Mouse (Mus musculus) ovary, postnatal 10 days (tissue): ENCODE results near the gene Ckm.

Experiments
- DNase-seq: peaks from one replicate; pipeline ENCODE4 v3.0.0; 2022; ENCODE audit warnings: low spot score

Gene Ckm

DNA sequence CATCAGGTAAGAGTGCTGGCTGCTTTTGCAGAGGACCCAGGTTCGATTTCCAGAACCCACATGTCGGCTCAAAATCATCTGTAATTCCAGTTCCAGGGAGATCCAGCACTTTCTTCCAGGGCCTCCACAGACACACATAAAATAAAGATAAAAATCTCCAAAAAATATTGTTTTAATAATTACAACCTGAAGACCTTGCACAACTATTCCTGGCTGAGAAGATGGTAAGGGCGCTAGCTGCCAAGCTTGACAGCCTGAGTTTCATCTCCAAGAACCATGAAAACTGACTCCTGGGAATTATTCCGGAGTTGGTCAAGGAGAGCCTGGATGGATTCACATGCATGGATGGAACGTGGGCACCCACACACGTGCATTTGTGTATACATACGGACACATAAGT, at the start of gene Ckm:
TSS of gene Ckm (plus strand) at position 301 of the 400 bp plus-strand sequence.
- DNase-seq, result no peak

DNA sequence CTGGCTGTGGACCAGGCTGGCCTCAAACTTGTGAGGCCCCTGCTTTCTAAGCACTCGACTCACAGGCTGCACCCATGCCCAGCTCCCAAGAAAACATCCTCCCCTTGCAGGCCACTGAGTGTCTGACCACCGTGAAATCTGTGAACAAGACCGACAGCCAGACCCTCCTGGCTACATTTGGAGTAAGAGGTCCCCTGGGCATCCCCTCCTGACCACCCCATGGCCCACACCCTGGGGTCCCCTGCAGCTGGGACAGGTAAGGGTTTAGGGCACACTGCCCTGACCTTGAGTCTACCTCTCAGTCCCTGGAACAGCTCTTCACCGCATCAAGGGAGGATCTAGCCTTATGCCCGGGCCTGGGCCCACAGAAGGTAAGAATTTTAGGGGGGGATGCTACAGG, 49.6 kb upstream of the Ckm start:
- DNase-seq, result no peak

- DNase-seq, result no peak
These were observed 48.3 kb upstream of the Ckm start for GRCm38 (mm10) chr7:19356311-19356710.

DNA sequence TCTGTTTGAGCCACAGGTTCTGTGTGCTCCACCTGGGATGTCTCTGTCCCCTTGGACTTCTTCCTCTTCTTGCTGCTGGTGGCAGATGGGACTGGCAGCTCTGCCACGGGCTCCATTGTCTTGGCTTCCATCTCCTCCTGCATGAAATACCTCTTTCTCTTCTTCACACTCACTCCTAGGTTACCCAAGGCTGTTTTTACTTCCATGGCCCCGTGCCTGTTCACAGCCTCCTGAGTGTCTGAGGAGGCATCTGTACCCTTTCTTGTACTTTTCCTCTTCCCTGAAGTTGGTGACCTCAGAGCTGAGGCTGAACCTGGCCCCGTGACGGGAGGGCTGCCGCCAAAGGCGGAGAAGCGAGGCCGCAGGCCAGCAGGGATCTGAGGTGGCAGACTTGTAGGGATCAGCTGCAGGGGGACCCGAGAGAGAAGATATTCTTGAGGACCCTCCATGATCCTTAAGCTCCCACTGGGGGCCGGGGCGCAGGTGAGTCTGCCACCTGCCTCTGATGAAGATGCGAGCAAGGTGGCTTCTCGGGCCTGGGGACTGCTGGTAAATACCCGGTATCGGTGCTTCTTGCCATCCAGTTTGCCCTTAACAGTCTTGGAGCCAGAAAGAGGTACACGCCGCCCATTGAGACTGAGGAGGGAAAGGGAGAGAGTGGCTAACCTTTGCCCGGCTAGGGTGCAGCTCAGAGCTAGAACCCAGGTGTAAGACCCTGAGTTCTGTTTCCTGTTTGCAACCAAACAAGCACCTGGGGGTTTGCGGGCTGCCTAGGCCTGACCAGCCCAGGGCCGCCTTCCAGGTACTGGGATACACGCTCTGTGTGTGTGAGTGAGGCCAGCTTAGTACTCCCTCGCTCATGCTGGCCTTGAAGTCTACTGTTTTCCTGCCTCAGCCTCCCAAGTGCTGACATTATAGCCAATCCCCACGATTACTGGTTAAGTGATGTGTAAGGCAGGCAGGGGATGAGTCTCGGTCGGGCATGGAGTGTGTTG, 46.9 kb upstream of the Ckm start:
- no peak for DNase-seq

GRCm38 (mm10) chr7:19358634-19359033, 45.9 kb upstream of the Ckm start:
- no peak for DNase-seq

- peak; percentile 75 for DNase-seq
These were observed 45.2 kb upstream of the Ckm start, which contains the start of the genes Cd3eap and Ppp1r13l for GRCm38 (mm10) chr7:19359299-19359891. Gene Cd3eap, minus strand, starts transcription at chr7:19359483. Gene Ppp1r13l, plus strand, starts transcription at chr7:19359749.

DNA sequence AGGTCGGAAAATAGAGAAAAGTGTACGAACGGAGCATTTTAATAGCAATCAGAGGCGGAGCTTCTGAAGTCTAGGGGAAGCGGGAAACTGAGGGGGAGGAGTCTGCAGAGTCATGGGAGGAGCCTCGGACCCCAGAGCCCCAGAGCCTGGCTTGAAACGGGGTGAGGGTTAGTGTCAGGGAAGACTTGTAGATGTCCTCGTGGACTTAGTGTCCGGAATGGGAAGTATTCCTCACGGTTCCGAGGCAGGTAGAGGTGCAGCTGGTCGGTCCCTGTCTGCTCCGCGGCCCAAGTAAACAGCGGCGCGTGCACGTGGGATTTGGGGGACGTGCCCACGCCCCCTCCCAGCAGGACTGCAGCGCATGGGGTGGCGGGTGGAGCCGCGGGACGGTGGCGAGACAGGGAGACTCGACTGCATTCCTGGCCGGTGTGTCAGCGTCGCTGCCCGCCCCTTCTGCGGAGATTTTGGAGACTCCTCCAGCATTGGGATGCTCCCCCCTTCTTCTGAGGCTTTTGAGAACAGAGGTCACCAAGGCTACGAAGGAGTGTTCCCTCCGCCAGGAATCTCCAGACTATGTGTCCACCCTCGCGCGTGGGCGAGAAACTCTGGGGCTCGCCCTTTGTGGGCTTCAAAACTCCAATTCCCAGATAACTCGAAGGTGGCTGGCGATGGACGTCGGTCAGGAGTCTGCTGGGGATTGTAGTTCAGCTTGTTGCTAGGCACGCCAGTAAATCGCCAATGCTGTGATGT, 44.5 kb upstream of the Ckm start:
- DNase-seq, result no peak

DNA sequence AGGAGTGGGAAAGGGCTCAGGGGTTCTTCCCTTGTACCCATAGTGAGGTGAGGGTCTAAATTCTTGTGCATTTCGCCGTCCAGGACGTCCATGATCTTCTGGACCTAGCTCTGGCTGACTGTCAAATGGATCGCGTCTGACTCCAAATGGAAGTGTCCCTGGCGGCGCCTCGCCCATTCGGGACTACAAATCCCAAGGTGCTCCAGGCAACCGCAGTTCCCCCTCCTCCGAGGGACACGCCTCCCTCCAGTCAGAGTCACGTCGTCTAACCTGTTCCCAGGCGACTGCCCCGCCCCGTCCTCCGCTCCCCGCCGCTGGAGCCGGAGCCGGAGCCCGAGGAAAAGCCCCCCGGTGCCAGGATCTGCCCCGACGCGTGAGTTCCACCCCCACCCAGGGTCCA, 43.6 kb upstream of the Ckm start:
- no peak for DNase-seq

- DNase-seq, result no peak
These were observed 42.9 kb upstream of the Ckm start for GRCm38 (mm10) chr7:19361720-19362119.

- DNase-seq, result no peak
These were observed 42.3 kb upstream of the Ckm start for GRCm38 (mm10) chr7:19362276-19362675.

DNA sequence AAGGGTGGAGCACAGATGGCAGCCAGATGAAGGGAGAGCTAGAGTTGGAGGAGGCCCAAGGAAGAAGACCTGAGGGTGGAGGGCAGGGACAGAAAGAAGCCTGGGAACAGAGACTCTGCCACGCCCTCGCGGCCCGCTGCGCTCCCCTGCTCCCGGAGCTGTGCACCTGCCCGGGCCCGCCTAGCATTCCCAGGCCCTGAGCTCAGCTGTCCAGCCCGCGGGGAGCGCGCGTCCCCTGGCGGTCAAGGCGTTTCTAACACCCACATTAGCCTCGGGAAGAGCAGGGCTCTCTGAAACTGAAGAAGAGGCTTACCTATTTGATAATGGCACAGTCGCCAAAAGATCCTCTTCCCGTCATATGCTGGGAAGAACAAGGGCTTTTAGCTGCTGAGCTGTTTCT, 40.7 kb upstream of the Ckm start:
- no peak for DNase-seq

GRCm38 (mm10) chr7:19365376-19365775, 39.2 kb upstream of the Ckm start:
- no peak for DNase-seq

- no peak for DNase-seq
These were observed 36.2 kb upstream of the Ckm start for GRCm38 (mm10) chr7:19368380-19368779.

DNA sequence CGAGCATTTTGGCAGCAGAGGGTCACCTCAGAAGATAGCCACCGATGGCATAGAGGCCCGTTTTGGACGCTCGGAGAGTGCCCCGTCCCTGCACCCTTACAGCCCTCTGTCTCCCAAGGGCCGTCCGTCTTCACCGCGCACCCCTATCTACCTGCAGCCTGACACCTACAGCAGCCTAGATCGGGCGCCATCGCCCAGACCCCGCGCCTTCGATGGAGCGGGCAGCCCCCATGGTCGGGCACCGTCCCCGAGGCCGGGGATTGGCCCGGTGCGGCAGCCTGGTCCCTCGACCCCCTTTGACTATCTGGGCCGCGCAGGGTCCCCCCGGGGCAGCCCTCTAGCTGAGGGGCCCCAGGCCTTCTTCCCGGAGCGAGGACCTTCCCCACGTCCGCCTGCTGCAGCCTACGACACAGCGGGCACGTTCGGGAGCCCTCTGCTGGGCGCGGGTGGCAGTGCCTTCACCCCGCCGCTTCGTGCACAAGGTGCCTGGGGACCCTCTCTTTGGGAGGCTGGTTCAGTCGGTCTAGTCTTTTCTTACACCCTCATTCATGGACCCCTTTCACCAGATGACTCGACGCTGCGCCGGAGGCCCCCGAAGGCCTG, 34.7 kb upstream of the Ckm start:
- DNase-seq, result no peak

DNA sequence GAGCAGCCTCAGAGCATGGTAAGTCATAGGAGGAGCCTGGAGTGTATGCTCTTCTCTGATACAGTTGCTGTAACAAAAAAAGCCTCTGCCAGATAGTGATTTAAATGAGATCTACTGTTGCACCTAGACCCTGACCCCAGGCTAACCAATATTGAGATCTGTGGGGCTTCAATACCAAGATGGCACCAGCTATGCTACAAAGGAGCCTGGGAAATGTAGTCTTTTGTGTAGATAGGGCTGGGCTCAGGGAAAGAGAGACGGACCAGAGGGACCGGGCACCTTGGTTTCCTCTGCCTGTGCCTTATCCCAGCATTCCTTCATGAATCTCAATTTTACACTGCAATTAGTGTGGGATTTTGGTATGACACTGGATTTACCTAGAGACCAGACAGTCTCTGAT, 31.2 kb upstream of the Ckm start:
- DNase-seq, result no peak

DNA sequence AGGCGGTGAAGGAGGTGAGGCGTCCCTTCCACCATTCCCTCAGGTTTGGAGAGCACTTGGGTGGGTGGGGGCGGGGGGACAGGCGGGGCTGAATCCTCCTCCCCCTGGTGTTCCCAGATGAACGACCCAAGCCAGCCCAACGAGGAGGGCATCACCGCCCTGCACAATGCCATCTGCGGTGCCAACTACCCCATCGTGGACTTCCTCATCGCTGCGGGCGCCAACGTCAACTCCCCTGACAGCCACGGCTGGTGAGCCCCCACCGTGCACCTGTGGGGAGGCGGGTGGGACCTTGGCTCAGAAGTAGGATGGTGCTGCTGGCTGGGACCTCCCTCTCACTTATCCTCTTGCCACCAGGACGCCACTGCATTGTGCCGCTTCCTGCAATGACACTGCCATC, 29.2 kb upstream of the Ckm start:
- no peak for DNase-seq

DNA sequence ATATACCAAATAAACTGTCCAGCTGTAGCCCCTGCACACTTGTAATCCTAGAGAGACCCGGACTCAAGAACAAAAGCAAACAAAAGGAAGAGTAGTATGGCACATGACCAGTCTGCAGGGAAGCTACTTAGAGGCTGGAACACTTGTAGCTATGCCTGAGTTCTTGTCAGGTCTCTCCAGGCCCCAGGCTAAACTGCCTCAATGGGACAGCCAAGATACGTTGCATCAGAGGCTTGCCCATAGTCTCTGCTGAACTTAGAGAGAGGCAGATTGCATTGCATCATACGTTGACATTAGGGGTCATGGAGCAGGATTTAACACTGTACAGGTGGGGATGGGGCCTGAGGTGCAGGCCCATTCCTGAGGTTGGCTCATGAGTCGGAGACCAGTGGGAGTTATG, 28.6 kb upstream of the Ckm start:
- no peak for DNase-seq

DNA sequence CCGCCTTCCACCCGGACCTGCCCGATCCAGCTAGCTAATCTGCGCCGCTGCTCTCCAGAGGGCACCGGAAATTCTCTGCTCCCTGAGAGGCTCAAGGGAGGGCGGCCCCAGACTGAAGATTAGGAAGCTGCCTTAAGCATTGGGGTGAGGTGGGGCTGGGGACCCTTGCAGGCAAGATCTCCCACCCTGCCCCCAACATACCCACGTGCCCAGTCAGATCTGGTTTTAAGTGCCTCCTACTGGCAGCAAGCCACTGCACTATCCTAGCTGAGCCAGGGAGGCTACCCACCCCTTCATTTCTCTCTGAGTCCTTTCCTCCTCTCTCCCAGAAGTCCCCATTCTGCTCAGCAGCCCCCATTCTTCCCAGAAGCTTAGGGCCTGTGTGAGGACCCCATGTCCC, 26.5 kb upstream of the Ckm start:
- no peak for DNase-seq

GRCm38 (mm10) chr7:19381377-19382165, 23.0 kb upstream of the Ckm start, which contains the start of gene Ercc2:
Gene Ercc2, plus strand, starts transcription at chr7:19382010.
- DNase-seq, result peak; percentile 97

GRCm38 (mm10) chr7:19382166-19382541, 22.4 kb upstream of the Ckm start:
- no peak for DNase-seq

- no peak for DNase-seq
These were observed 20.9 kb upstream of the Ckm start for GRCm38 (mm10) chr7:19383708-19384107.
